Mouse (Mus musculus): ENCODE results near the gene Faiml.

- TF ChIP-seq CTCF (IDR thresholded peaks at IDR 0.05; ENCODE audit: control insufficient read depth, insufficient read depth, insufficient replicate concordance, low read depth, low read length) (no peak), POLR2A (IDR thresholded peaks at IDR 0.05; ENCODE audit: control insufficient read depth, low read depth, low read length) (no peak)
These were observed 24.4 kb downstream of the Faiml start for GRCm38 (mm10) chr9:99212643-99213042.

Measured in testis, adult 2 months (tissue).